Mouse (Mus musculus): ENCODE data around the gene Srsf6.

DNA sequence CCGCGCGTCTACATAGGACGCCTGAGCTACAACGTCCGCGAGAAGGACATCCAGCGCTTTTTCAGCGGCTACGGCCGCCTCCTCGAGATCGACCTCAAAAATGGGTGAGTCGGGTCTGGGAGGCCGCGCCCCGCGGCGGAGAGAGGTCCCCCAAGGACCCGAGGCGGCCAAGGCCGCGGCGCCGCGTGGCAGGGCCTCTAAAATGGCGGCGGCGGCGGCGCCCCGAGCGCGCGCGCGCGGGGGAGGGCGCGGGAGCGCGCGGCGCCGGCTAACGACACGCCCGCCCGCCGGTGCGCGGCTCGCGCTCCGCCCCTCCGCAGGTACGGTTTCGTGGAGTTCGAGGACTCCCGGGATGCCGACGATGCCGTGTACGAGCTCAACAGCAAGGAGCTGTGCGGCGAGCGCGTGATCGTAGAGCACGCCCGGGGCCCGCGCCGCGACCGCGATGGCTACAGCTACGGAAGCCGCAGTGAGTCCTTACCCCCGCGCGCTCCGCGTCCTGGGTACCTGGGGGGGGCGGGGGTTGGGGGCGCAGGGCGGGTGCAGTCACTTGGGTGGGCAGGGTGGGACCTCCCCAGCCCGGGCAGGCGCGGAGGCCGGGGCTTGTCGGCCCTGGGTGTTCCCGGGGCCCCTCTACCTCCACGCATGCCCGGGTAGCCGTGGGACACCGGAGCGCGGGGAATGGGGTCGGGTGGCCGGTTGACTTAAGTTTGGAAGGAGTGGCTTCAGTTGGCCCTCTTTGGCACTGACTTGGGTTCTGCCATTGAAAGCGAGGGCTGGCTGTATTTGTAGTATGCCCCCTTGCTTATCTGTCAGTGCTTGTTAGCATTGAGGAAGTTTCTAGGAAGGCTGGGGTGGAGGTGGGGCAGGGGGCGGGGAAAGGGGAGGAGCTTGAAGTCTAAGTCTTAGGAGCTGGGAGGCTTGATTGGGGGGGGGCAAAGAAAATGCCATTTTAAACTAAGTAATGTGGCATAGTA, 634 bp downstream of the Srsf6 start:
- TF ChIP-seq CTCF (IDR thresholded peaks at IDR 0.05; ENCODE audit: extremely low read depth, insufficient read length, insufficient replicate concordance, low read depth, low read length) (no peak), POLR2A (IDR thresholded peaks at IDR 0.05; ENCODE audit: low read depth, low read length) (no peak)
